Mouse (Mus musculus): ENCODE measurements around the gene Foxn3.

Foxn3 gene

GRCm38 (mm10) chr12:99562073-99562866 is 1.1 kb downstream of the Foxn3 start:
- DNase-seq (ENCODE audit: low spot score), result no peak

- no peak for DNase-seq (ENCODE audit: low spot score)
These were observed 2.0 kb downstream of the Foxn3 start for GRCm38 (mm10) chr12:99561333-99561766.

GRCm38 (mm10) chr12:99560701-99561332 is 2.6 kb downstream of the Foxn3 start:
- no peak for DNase-seq (ENCODE audit: low spot score)

- peak; percentile 62 for DNase-seq (ENCODE audit: low spot score)
These were observed 3.9 kb downstream of the Foxn3 start for GRCm38 (mm10) chr12:99559483-99559882.

GRCm38 (mm10) chr12:99558476-99558875 is 4.9 kb downstream of the Foxn3 start:
- DNase-seq (ENCODE audit: low spot score), result no peak

- DNase-seq (ENCODE audit: low spot score), result no peak
These were observed 5.9 kb downstream of the Foxn3 start for GRCm38 (mm10) chr12:99557498-99557897.

- peak; percentile 43 for DNase-seq (ENCODE audit: low spot score)
These were observed 12.8 kb downstream of the Foxn3 start for GRCm38 (mm10) chr12:99550629-99551028.

GRCm38 (mm10) chr12:99549811-99550210 is 13.6 kb downstream of the Foxn3 start:
- DNase-seq (ENCODE audit: low spot score), result no peak

GRCm38 (mm10) chr12:99548419-99548818 is 15.0 kb downstream of the Foxn3 start:
- no peak for DNase-seq (ENCODE audit: low spot score)

- DNase-seq (ENCODE audit: low spot score), result no peak
These were observed 16.1 kb downstream of the Foxn3 start for GRCm38 (mm10) chr12:99547295-99547694.

GRCm38 (mm10) chr12:99545270-99545770 is 18.1 kb downstream of the Foxn3 start:
- no peak for DNase-seq (ENCODE audit: low spot score)

- no peak for DNase-seq (ENCODE audit: low spot score)
These were observed 18.9 kb downstream of the Foxn3 start for GRCm38 (mm10) chr12:99544262-99545128.

GRCm38 (mm10) chr12:99543421-99544195 is 19.8 kb downstream of the Foxn3 start:
- DNase-seq (ENCODE audit: low spot score), result no peak

- no peak for DNase-seq (ENCODE audit: low spot score)
These were observed 23.2 kb downstream of the Foxn3 start for GRCm38 (mm10) chr12:99540201-99540600.

GRCm38 (mm10) chr12:99537316-99537715 is 26.1 kb downstream of the Foxn3 start:
- no peak for DNase-seq (ENCODE audit: low spot score)

- DNase-seq (ENCODE audit: low spot score), result no peak
These were observed 27.0 kb downstream of the Foxn3 start for GRCm38 (mm10) chr12:99536426-99536825.

- no peak for DNase-seq (ENCODE audit: low spot score)
These were observed 31.0 kb downstream of the Foxn3 start for GRCm38 (mm10) chr12:99532342-99532741.

GRCm38 (mm10) chr12:99529687-99530411 is 33.5 kb downstream of the Foxn3 start:
- DNase-seq (ENCODE audit: low spot score), result no peak

- no peak for DNase-seq (ENCODE audit: low spot score)
These were observed 34.4 kb downstream of the Foxn3 start for GRCm38 (mm10) chr12:99528958-99529357.

- DNase-seq (ENCODE audit: low spot score), result no peak
These were observed 35.9 kb downstream of the Foxn3 start for GRCm38 (mm10) chr12:99527452-99527851.

Data from T-cell, adult 2 months (primary cell).